Mouse (Mus musculus) testis, postnatal 10 days (tissue): ENCODE measurements at regions not wholly inside any gene's neighbourhood (a gene's known extent, or its start where the extent isn't known, plus 50 kb on each side); places are given as distances from the start of the nearest gene placed in this dataset.

Source experiments
- DNase-seq: peaks from one replicate; pipeline ENCODE4 v3.0.0; 2021; ENCODE audit warnings: low spot score

DNA sequence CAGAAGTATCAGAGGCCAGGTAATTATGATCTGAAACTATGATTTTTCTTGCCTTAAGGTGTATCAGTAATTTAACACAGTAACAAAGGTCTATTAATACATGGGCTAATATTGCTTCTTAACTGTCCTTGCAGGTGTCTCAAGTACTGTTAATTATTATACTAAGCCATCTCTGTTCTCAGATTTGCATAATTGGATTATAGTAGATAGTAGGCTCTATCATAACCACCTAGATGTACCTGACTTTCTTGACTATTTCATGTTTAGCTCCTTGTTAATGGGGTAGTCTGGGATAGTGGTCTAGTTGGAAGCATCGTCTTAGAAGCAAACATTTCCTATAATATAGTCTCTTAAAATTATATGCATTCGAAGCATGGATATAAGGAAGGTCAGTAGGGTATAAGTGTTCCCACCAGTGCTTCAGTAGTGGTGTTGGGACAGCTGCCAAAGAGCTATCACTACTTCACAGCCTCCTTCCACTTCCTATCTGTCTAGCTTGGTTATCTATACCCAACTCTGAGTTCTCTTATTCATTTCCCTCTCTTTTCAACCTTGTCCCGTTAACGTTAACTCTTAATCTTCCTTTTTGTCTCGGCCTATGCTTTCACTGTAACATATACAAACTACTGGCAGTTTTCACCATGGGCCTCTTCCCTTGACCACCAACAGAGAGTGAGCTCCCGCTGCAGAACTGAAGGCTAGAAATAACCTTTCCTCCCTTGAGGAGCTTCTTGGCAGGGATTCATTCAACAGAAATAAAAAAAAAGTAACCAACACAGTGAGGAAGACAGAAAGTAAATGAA is 630.9 kb upstream of the Lcorl start:
- DNase-seq: no peak

DNA sequence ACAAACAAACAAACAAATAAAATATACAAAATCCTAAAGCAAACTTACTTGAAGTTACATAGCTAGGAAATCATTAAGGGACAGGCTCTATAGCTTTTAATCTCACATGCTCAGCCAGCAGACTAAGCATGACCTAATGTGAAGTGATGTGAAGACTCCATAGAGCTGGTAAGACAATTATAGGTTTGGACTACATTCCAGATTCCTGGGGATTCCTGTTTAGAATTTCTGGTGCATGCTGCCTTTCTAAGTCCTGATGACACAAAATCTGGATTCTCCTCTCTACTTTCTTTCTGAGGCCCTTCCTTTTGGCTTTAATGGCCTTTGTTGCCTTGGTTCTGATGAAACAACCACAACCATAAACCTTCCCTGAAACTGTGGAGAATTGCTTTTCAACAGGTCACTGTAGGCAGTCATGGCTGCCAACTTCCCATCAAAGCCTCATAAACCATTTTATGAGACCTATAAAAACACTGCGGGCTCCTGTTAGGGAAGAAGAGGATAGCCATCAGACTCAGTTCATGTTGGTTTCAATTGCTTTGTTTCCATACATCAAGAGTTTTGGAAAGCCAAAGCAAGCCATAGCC is 629.4 kb upstream of the Lcorl start:
- no peak for DNase-seq

DNA sequence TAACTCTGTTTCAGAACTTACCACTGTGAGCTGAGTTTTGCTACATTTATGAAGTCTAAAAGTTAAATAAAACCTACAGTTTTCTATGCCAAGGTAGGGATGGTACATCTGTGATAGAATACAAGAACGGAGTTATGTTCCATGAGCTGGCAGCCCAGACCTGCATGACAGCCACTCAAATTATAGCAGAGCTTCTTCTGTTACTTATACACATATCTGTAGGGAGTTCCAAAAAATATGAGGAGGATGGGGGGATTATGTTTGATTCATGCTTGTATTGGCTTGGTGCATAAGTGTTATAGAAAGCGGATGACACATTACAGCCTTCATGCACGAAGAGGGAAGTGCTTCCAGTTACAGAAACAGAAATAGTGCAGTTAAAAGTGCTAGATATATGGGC is 598.9 kb upstream of the Lcorl start:
- DNase-seq: no peak

DNA sequence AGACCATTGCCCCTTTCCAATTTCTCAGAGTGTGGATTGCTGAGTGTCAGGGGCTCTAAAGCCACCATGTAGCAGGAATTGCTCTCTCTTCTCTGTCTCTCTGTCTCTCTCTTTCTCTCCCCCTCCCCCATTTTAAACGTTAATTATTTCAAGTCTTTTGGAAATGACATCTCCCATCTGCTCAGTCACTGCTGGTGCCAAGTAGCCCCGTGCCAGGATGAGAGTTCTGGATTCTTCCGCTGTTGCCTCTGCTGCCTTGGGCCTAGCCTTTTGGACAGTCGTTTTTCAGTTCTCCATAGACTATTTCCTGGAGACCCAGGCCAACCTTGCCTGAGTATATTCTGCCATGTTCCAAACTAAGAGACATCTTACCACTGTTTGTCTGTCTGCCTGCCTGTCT is 590.9 kb upstream of the Lcorl start:
- no peak for DNase-seq

DNA sequence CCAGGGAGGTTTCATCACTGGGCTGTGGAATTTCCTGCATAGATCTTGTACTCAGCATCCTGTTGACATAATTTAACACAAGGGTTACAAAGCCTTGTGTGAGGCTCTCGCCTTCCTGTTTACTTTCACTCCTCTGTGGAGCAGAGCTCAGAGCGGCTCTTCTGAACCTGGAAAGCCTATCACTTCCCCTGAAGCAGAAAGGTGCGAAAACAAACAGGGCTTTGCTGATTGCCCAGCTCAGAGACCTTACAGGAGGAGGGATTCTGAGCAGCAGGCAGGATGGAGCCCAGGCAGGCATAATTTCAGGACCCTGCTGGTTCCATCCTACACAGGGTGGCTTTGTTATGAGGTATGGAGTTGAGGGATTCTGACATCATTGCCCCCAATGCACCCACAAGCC is 588.4 kb upstream of the Lcorl start:
- no peak for DNase-seq

DNA sequence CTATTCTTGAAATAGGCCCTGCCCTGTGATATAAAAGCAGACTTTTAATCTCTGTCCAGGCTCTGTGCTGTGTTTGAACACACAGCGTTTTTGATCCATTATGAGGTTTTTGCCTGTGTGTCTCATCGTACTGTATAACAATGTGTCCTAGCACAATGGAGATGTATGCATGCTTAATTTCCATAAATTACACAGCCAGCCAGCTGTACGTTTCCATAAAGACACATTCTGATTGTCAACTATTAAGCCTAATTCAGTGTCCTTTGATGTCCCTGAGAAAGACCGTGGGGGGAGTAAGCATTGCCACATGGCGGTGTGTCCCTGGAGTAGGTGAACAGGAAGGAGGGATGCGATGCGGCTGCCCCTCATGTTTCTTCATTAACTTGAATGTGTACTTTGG is 587.7 kb upstream of the Lcorl start:
- DNase-seq: no peak

DNA sequence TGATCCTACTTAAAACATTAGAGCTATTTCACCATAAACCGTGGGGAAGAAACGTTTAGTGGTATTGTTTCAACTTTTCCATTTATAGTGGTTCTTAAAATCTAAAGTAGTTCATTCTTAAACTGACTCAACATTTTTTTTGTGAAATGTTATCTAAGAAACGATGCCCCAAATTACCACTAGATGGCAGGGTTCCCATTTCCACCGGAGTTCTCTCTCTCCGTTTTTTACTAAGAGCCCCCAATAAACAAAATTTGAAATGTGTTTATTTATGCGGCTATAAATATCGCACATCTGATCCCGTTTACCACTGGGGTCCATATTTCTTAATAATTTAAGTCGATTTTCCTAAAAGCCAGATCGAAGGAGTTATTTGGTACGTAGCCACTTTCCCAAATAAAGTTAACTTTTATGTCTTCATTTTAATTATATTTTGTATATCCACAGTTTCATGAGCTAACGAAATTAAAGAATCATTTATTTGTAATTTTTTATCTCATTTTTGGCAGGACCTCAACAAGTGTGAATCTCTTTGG is 586.5 kb upstream of the Lcorl start:
- peak; percentile 44 for DNase-seq

DNA sequence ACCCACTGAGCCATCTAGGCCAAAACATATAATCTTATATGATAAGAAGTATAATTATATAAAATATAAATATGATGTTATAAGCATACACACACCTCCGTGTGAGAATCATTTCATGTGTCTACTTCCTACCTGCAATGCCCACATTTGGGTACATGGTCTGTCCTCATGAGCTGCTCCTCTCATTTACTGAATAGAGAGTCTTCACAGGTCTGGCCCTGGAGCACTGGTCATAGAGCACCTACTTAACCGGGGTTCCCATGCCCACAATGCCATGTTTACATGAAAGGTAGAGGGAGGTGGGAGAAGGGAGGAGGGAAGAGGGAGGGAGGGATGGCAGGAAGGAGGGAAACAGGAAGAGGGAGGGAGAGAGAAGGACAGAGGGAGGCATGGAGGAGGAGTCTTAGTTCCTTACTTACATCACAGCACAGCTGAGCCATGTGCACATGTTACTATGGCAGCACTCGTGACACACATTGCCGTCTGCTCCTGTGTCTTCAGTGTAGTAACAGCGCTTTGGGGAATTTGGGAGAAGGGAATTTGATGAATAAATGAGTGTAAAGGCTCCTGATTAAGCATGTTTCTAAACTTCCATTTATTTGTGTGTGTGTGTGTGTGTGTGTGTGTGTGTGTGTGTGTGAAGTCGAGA is 585.3 kb upstream of the Lcorl start:
- no peak for DNase-seq

DNA sequence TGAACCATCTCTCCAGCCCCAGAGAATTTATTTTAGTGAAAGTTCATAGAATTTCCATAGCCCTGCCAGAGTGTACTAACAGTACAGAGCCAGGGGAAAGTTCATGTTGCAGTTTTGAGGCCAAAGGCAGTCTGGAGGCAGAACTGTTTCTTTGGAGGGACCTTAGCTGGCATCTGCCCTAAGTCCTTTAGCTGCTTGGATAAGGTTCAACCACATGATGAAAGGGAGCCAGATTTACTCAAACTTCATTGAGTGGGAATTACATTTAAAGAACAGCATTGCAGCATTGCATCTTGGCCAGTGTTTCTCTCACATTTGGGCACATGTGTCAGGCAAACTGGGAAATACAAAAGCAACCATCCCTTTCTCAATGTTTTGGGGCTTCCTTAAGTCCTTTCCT is 584.3 kb upstream of the Lcorl start:
- no peak for DNase-seq

DNA sequence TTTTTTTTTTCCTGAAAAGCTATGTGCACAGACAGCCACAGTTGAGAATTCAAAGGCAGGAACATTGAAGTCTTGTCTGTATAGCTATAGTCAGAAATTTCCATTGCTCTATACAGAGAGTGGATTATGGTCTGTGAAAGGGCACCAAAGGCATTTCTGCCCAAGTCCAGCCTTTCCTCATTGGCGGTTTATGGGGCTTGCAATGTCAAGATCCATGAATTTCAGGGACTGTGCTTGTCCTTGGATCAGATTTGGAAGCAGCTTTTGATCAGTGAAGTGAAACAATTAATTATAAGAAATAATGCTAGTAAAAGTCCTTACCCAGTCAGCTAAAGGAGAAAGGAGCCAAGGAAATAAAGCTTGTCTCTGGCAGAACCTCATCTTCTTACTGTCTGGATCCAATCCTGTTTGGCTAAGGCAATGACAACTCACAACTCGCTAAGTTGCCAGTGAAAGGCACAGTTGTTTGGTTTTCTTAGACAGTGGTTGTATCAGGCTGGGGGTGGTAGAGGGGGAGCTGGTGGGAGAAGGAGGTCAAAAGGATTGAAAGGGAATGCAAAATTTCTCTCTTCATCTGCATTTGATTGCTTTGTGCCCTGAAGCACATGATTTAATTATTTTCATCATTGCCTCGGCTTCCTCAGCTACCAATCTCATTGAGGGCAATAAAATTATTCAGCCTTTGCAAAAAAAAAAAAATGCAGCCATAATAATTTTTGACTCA is 574.4 kb upstream of the Lcorl start:
- no peak for DNase-seq

DNA sequence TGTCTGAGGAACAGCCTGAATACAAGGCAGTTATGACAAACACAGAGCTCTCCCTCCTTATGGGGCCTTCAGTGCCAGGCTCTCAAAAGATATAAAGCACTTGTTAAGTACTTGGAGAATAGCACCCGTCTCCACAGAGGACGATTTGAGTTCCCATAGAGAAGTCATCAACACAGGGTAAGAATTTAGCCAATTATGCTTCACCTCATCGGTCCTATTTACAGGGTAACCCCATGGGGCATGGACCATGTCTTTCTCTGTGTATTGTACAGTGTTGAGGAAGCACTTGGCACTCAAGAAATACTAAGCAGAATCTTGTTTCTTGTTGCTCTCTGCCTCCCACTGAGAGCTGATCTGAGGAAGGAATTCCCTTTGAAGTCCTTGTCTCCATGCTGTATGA is 565.3 kb upstream of the Lcorl start:
- no peak for DNase-seq

DNA sequence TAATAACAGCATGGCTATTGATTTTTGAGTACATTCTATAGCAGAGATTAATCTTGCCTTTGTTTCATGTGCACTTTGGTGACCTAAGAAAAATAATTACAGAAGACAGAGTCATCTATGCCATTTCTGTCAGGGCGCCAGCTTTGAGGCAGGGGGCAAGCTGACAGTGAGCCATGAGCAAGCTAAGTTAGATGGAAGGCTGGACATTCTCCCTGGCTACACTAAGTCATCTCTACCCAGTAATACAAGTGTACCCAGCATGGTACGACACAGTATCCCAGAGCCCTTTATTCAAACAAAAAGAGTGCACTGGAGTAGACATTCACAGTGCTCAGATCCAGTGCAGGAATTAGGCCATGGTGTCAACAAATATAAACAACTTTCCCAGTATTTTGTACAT is 549.6 kb upstream of the Lcorl start:
- no peak for DNase-seq

DNA sequence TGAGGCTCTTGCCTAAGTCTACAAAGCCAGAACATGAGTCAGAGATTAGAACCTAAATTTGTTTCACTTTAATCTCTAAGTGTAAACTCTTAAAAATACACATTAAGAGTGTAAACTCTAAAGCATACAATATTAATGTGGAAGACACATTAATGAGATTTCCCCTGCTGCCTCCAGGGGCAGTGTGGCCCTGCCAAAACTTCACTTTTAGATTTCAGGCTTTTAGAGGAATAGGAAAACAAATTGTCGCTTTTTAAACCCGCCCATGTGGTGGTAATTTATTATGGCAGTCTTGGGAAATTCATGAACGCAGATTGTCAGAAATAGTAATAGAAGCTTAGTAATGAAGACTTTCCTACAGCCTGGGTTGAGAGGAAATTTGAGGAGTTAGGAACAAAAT is 549.0 kb upstream of the Lcorl start:
- no peak for DNase-seq

DNA sequence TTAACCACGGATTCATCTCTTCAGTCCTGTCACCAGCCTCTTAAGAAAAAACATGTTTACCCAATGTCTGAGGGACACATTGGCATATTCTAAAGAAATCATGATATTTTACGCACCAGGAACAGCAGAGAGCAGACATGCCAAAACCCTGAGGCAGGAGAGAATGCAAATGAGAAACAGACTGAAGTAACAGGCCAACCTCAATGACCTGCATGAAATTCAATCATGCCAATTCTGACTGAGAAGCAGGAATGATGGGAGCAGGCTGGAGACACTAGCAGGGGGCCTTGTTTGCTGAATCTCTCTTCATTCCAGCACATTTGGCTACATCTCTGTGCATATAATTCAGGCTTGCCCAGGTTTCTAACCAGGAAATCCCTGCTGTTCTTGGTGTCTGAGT is 529.2 kb upstream of the Lcorl start:
- no peak for DNase-seq

DNA sequence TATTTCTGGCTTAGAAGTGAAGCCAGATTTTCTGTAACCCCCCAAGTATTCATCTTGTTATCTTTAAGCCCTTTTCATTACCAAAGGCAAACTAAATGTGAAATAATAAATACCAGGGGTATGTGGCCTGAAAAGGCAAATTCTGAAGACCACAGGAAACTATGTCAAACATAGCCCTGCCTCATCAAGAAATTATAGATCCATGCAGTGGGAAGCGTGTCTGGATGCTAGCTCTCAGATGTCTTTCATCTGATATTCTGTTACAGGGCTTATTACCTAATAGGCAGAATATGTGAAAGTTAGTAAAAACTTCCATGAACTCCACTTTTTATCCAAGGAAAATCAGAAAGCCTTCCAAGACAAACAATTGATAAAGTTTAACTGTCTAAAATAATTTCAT is 509.9 kb upstream of the Lcorl start:
- DNase-seq: no peak

DNA sequence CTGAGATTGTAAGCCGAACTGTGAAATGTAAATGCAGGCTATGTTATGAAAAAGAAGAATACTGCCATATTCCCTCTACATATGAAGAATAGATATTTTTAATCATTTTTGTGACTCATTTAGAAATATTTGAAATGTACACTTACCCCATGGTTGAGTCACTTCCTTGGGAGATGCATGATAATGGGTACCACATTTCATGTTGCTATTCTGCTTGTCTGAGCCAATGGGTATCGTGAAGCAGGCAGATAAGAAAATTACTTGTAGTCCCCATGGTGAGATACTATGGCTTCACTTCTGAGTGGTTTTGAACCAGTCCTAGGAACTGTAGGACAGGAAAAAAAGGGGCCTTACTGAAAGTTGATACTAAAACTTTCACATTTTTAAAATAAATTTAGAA is 506.2 kb upstream of the Lcorl start:
- no peak for DNase-seq

DNA sequence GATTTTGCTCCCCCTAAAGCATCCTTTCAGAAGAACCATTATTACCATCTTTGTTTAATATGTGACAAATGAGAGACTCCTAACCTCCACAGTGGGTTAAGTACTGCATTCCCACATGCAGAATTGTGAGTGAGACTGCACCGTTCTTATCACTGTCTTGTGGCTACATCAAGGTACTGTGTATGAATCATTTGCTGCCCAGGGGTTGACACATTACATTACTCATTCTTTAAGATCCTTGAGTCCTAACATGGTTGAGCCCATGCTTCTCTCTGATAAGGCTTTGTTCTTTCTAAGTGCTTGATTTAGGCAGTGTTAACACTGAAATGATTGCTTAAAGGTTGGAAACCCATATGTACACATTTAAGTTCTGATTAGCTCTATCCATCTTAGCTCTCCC is 504.2 kb upstream of the Lcorl start:
- DNase-seq: no peak

DNA sequence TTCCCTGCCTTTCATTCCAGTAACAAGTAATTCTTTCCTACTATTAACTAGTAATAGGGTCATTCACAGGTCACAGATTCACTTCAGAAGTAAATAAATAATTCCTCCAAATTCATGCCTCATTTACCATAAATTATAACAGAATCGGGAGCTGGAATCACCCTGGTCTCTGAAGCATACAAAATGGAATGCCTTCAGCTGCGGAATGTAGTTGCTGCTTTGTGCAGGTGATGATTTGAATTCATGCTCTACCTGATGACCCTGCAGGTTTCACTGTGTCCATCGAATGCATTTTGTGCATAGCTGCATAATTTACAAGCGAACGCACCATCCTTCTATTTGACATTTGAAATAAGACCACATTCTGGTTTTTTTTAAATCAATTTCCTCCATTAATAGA is 491.0 kb upstream of the Lcorl start:
- DNase-seq: no peak

DNA sequence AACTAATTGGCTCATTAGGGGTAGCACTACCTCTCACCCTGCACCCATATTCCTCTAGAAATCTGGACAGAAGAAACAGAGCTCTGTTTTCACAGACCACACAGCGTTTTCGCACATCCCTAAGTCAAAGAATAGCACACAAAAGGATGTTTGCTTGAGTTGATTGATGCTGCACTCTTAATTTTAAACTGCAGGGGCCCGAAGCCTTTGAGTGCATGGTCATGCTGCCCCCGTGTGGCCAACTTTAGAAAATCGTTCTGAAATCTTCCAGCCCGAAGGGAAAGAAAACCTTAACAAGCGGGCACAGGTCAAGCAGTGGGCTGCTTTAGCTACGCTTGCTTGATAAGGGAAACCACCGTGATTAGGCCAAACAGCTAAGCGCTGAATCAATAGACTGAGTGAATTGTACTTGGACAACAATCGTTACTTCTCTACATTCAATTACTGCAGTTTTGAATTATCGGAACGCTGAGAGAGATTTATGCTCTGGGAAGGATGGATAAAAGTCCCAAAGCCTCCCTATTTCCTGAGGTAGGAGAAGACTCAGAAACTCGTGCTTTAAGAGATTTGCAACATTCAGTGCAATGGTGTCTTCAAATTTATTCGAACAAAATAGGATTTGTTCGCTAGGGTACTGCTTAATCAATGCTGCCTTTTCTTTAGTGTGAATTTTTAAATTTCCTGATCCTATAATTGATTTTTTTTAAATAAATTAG is 490.1 kb upstream of the Lcorl start:
- peak; percentile 85 for DNase-seq

DNA sequence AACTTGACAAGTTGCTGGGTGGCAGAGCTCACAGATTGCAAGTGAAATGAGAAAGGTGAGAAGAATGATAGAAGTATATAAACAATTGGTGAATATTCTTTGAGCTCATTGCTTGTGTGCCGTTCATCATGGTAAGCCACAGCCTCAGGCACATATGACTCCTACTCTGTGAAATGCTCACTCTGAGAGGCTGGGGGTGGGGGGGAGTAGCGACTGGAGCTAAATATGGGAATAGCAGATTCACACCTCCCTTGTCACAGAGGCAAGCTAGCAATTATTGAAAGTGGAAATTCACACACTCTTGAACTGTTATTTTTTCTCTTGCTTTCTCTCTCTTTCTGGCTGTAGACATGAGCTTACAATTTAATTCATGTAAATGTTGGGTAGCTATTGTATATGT is 481.0 kb upstream of the Lcorl start:
- no peak for DNase-seq

DNA sequence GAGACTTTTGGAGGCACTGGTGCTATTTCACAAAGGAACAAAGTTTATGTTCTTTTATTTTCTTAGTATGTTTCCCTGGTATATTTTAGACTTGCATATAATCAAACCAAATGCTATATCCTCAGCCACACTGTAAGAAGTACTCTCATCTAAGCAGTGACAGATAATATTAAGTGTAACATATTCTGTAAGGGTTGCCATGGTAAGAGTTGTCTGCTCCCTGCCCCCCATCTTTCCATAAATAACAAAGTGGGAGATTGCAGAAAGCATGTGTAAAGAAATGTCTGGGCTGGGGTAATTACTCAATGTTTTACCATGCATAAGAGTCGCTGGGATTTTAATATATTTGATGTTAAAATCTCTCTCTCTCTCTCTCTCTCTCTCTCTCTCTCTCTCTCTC is 473.5 kb upstream of the Lcorl start:
- DNase-seq: no peak
